Mouse (Mus musculus): ENCODE data around the gene Cacna1d.

The Cacna1d gene

GRCm38 (mm10) chr14:30326226-30326625, 165.0 kb downstream of the Cacna1d start:
- DNase-seq, result peak; percentile 20

- DNase-seq, result no peak
Measured at GRCm38 (mm10) chr14:30324994-30325393, 166.3 kb downstream of the Cacna1d start.

GRCm38 (mm10) chr14:30318715-30319437, 172.4 kb downstream of the Cacna1d start:
- no peak for DNase-seq

GRCm38 (mm10) chr14:30318293-30318692, 173.0 kb downstream of the Cacna1d start:
- DNase-seq, result no peak

- DNase-seq, result no peak
Measured at GRCm38 (mm10) chr14:30317616-30318015, 173.6 kb downstream of the Cacna1d start.

GRCm38 (mm10) chr14:30311206-30311889, 179.9 kb downstream of the Cacna1d start:
- no peak for DNase-seq

- no peak for DNase-seq
Measured at GRCm38 (mm10) chr14:30310236-30310635, 181.0 kb downstream of the Cacna1d start.

- no peak for DNase-seq
Measured at GRCm38 (mm10) chr14:30306221-30306620, 185.0 kb downstream of the Cacna1d start.

- no peak for DNase-seq
Measured at GRCm38 (mm10) chr14:30299946-30300345, 191.3 kb downstream of the Cacna1d start.

- DNase-seq, result no peak
Measured at GRCm38 (mm10) chr14:30297492-30297891, 193.8 kb downstream of the Cacna1d start.

GRCm38 (mm10) chr14:30292135-30292463, 199.2 kb downstream of the Cacna1d start:
- DNase-seq, result no peak

GRCm38 (mm10) chr14:30291389-30292134, 199.7 kb downstream of the Cacna1d start:
- DNase-seq, result no peak

GRCm38 (mm10) chr14:30284446-30284845, 206.8 kb downstream of the Cacna1d start:
- DNase-seq, result no peak

GRCm38 (mm10) chr14:30284022-30284421, 207.2 kb downstream of the Cacna1d start:
- DNase-seq, result no peak

- DNase-seq, result no peak
Measured at GRCm38 (mm10) chr14:30275572-30275971, 215.7 kb downstream of the Cacna1d start.

GRCm38 (mm10) chr14:30272976-30273375, 218.3 kb downstream of the Cacna1d start:
- DNase-seq, result no peak

- DNase-seq, result no peak
Measured at GRCm38 (mm10) chr14:30272523-30272922, 218.7 kb downstream of the Cacna1d start.

- no peak for DNase-seq
Measured at GRCm38 (mm10) chr14:30271856-30272255, 219.4 kb downstream of the Cacna1d start.

GRCm38 (mm10) chr14:30270350-30270749, 220.9 kb downstream of the Cacna1d start:
- no peak for DNase-seq

GRCm38 (mm10) chr14:30265728-30266127, 225.5 kb downstream of the Cacna1d start:
- DNase-seq, result no peak

GRCm38 (mm10) chr14:30261561-30262251, 229.5 kb downstream of the Cacna1d start:
- DNase-seq, result no peak

- no peak for DNase-seq
Measured at GRCm38 (mm10) chr14:30257626-30258025, 233.6 kb downstream of the Cacna1d start.

- no peak for DNase-seq
Measured at GRCm38 (mm10) chr14:30256486-30256885, 234.8 kb downstream of the Cacna1d start.
